Mouse (Mus musculus): ENCODE results near the gene Ethe1. TPM values are rescaled to one million over a fixed set of nuclear protein-coding genes. Genes with fewer than 3 reads are reported as not detected.

Ethe1 gene
- polyA plus RNA-seq, 1 experiment from 2014 or later, result 24.1 TPM

DNA sequence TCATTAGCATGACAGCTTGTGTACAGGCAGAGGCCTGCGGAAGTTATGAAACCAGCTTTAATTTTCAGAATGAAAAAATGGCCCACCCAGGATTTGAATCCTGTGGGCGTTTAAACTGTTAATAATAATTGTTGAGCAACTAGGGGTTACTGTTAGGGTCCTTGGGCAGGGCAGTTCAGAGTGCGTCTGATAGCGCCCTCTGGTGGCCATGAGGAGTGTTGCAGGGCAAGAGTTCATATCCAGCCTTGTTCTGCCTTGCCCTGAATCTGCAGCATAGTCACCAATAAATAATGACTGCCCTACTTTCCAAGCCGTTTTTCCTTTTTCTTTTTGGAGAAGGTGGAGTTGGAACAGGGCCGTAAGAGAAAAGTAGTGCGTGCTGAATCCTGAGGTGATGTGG, 66.3 kb downstream of the Ethe1 start:
- 29% methylated on average over 7 of the region's 7 CpGs for WGBS
- Histone ChIP-seq H3K27me3 (ENCODE audit: low read depth, poor library complexity, severe bottlenecking) (no peaks in the 10 kb centered on the region), H3K4me3 (no peak overlapping the region), H3K4me1 (no peaks in the 10 kb centered on the region), H3K36me3 (no peaks in the 10 kb centered on the region), H3K9me3 (replicated peaks) (no peaks in the 10 kb centered on the region), H3K27ac (replicated peaks) (no peak overlapping the region)
- peak; percentile 65 for DNase-seq (ENCODE audit: low spot score)

Other genes with a start within 250 kb of the Ethe1 start
- gene Lypd5, start 238.3 kb upstream of the Ethe1 start, polyA plus RNA-seq (2016; fragmentation: Nextera tagmentation; extraction: Ambion mirVana), result not detected in 2 replicates
- 3.3 and 4.0 TPM in 2 replicates for gene Kcnn4, start 217.3 kb upstream of the Ethe1 start, polyA plus RNA-seq (2016; fragmentation: Nextera tagmentation; extraction: Ambion mirVana)
- gene Smg9, start 187.9 kb upstream of the Ethe1 start, polyA plus RNA-seq (2016; fragmentation: Nextera tagmentation; extraction: Ambion mirVana), result 29.0 and 34.1 TPM in 2 replicates
- gene Irgc1, start 135.2 kb upstream of the Ethe1 start, polyA plus RNA-seq (2016; fragmentation: Nextera tagmentation; extraction: Ambion mirVana), result not detected in 2 replicates
- 0.68 and 1.0 TPM in 2 replicates for gene Plaur, start 125.1 kb upstream of the Ethe1 start, polyA plus RNA-seq (2016; fragmentation: Nextera tagmentation; extraction: Ambion mirVana)
- 10.0 and 18.3 TPM in 2 replicates for gene Cadm4, start 105.5 kb upstream of the Ethe1 start, polyA plus RNA-seq (2016; fragmentation: Nextera tagmentation; extraction: Ambion mirVana)
- 116 and 127 TPM in 2 replicates for gene Zfp428, start 80.5 kb upstream of the Ethe1 start, polyA plus RNA-seq (2016; fragmentation: Nextera tagmentation; extraction: Ambion mirVana)
- gene AC161166.1, start 75.1 kb upstream of the Ethe1 start, polyA plus RNA-seq (2016; fragmentation: Nextera tagmentation; extraction: Ambion mirVana), result 0.64 and 0.99 TPM in 2 replicates
- 8.4 and 12.5 TPM in 2 replicates for gene Irgq, start 56.9 kb upstream of the Ethe1 start, polyA plus RNA-seq (2016; fragmentation: Nextera tagmentation; extraction: Ambion mirVana)
- gene Pinlyp, start 41.4 kb upstream of the Ethe1 start, polyA plus RNA-seq (2016; fragmentation: Nextera tagmentation; extraction: Ambion mirVana), result 0.14 TPM in 1 of 2 replicates, not detected in the other
- gene Xrcc1, start 41.3 kb upstream of the Ethe1 start, polyA plus RNA-seq (2016; fragmentation: Nextera tagmentation; extraction: Ambion mirVana), result 149 and 160 TPM in 2 replicates
- 1.4 and 2.1 TPM in 2 replicates for gene Zfp575, start 98 bp downstream of the Ethe1 start, polyA plus RNA-seq (2016; fragmentation: Nextera tagmentation; extraction: Ambion mirVana)
- gene Phldb3, start 23.2 kb downstream of the Ethe1 start, polyA plus RNA-seq (2016; fragmentation: Nextera tagmentation; extraction: Ambion mirVana), result 0.05 TPM in 1 of 2 replicates, not detected in the other
- 0.32 and 0.36 TPM in 2 replicates for gene Lypd3, start 49.0 kb downstream of the Ethe1 start, polyA plus RNA-seq (2016; fragmentation: Nextera tagmentation; extraction: Ambion mirVana)
- not detected in 2 replicates for gene Tex101, start 89.1 kb downstream of the Ethe1 start, polyA plus RNA-seq (2016; fragmentation: Nextera tagmentation; extraction: Ambion mirVana)
- not detected in 2 replicates for gene BC049730, start 121.7 kb downstream of the Ethe1 start, polyA plus RNA-seq (2016; fragmentation: Nextera tagmentation; extraction: Ambion mirVana)
- gene Gm4763, start 139.4 kb downstream of the Ethe1 start, polyA plus RNA-seq (2016; fragmentation: Nextera tagmentation; extraction: Ambion mirVana), result not detected in 2 replicates
- not detected in 2 replicates for gene Cd177, start 172.8 kb downstream of the Ethe1 start, polyA plus RNA-seq (2016; fragmentation: Nextera tagmentation; extraction: Ambion mirVana)
- not detected in 2 replicates for gene Ceacam10, start 189.7 kb downstream of the Ethe1 start, polyA plus RNA-seq (2016; fragmentation: Nextera tagmentation; extraction: Ambion mirVana)

All from midbrain, embryonic 10.5 days (tissue).